Mouse (Mus musculus) G1E (cell line): ENCODE results near the gene Cwc27. TPM values are rescaled to one million over a fixed set of nuclear protein-coding genes. Genes with fewer than 3 reads are reported as not detected.

Source experiments
- ATAC-seq: 2 replicates; pipeline ENCODE4 v1.8.0; 2016; ENCODE audit warnings: mild to moderate bottlenecking; ENCODE audit not compliant: insufficient number of reproducible peaks, poor library complexity, low FRiP score, severe bottlenecking; ENCODE audit errors: extremely low read depth
- DNase-seq: peaks from one replicate; pipeline ENCODE4 v3.0.0; 2012; ENCODE audit warnings: low spot score
- H3K27me3 ChIP-seq: 2 replicates; pipeline ENCODE4 v1.6.1; 2012; ENCODE audit warnings: mild to moderate bottlenecking, low read length, inconsistent platforms; ENCODE audit not compliant: insufficient read depth
- H3K36me3 ChIP-seq: replicated peaks from 2 replicates; pipeline ENCODE3; 2012; ENCODE audit warnings: mild to moderate bottlenecking, inconsistent platforms
- H3K4me1 ChIP-seq: 2 replicates; pipeline ENCODE4 v1.6.1; 2012; ENCODE audit warnings: low read depth, low read length, inconsistent platforms, mixed read lengths; ENCODE audit not compliant: insufficient read depth
- H3K4me3 ChIP-seq: 2 replicates; pipeline ENCODE4 v1.5.1; 2012; ENCODE audit warnings: low read depth, mild to moderate bottlenecking, inconsistent platforms, low read length, moderate library complexity, mixed read lengths
- H3K9me3 ChIP-seq: replicated peaks from 2 replicates; pipeline ENCODE4 v1.6.1; 2012; ENCODE audit warnings: inconsistent platforms
- CTCF ChIP-seq: IDR thresholded peaks from 2 replicates; pipeline ENCODE4 v1.5.1; 2012; ENCODE audit warnings: low read depth, low read length, inconsistent platforms, mixed read lengths
- GATA1 ChIP-seq: IDR thresholded peaks from 2 replicates; pipeline ENCODE4 v1.6.1; 2012; ENCODE audit warnings: borderline replicate concordance, low read length, inconsistent platforms, mixed read lengths
- GATA2 ChIP-seq: IDR thresholded peaks from 2 replicates; pipeline ENCODE4 v1.6.1; 2012; ENCODE audit warnings: low read depth, low read length, inconsistent platforms, borderline replicate concordance
- POLR2AphosphoS5 ChIP-seq: IDR thresholded peaks from 2 replicates; pipeline ENCODE4 v1.6.1; 2012; ENCODE audit warnings: low read depth, low read length, inconsistent platforms; ENCODE audit not compliant: insufficient replicate concordance
- TAL1 ChIP-seq: conservative IDR thresholded peaks from 2 replicates; pipeline ENCODE4 v1.6.1; 2012; ENCODE audit warnings: low read depth, low read length, inconsistent platforms, mixed read lengths
- polyA plus RNA-seq: library from polyadenylated mRNA; stranded (reverse); fragments of >175 nt; gene quantifications from 2 replicates; pipeline ENCODE4 v1.2.3, GENCODE M21; 2012
- total RNA-seq, 2 experiments: library from RNA; stranded (forward) in 1 of 2; stranded (reverse) in 1 of 2; fragments of 200-1000 nt in 1 of 2; fragments of >200 nt in 1 of 2; fragmentation: Nextera tagmentation in 1 of 2; gene quantifications; 2 replicates each; pipeline ENCODE4 v1.2.3; 2014 to 2017

Gene Cwc27
- total and polyA plus RNA-seq, 3 experiments = 5.1 to 73.0 (median 36.3) TPM

- ATAC-seq = no peak
- H3K36me3 ChIP-seq = peaks cover 25% of the 10 kb centered on the region
- H3K4me3 ChIP-seq = no peak overlapping the region
- no peak for DNase-seq
- peaks cover 5% of the 10 kb centered on the region for H3K27me3 ChIP-seq
- no peaks in the 10 kb centered on the region for H3K4me1 ChIP-seq
- TF ChIP-seq GATA2 = no peak
- no peak for TF ChIP-seq TAL1
- TF ChIP-seq POLR2AphosphoS5 = no peak
- TF ChIP-seq CTCF = no peak
- TF ChIP-seq GATA1 = no peak
- no peaks in the 10 kb centered on the region for H3K9me3 ChIP-seq
Measured at GRCm38 (mm10) chr13:104841937-104842336, 25.0 kb upstream of the Cwc27 start.

GRCm38 (mm10) chr13:104837628-104838027, 20.7 kb upstream of the Cwc27 start:
- Histone ChIP-seq H3K4me3 (no peak overlapping the region), H3K9me3 (no peaks in the 10 kb centered on the region), H3K27me3 (no peaks in the 10 kb centered on the region), H3K36me3 (peaks cover 52% of the 10 kb centered on the region), H3K4me1 (no peaks in the 10 kb centered on the region)
- DNase-seq (no peak), ATAC-seq (no peak)
- no peak for TF ChIP-seq GATA2
- TF ChIP-seq GATA1 = no peak
- no peak for TF ChIP-seq POLR2AphosphoS5
- no peak for TF ChIP-seq CTCF
- TF ChIP-seq TAL1 = no peak

- H3K4me1 ChIP-seq = no peaks in the 10 kb centered on the region
- DNase-seq (no peak), ATAC-seq (no peak)
- H3K27me3 ChIP-seq = no peaks in the 10 kb centered on the region
- no peak overlapping the region for H3K4me3 ChIP-seq
- peaks cover 7% of the 10 kb centered on the region for H3K9me3 ChIP-seq
- peaks cover 77% of the 10 kb centered on the region for H3K36me3 ChIP-seq
- TF ChIP-seq CTCF (no peak), TAL1 (no peak), GATA2 (no peak), GATA1 (no peak), POLR2AphosphoS5 (no peak)
Measured at GRCm38 (mm10) chr13:104832811-104833210, 15.9 kb upstream of the Cwc27 start.

- Histone ChIP-seq H3K36me3 (peaks cover 59% of the 10 kb centered on the region), H3K27me3 (no peaks in the 10 kb centered on the region), H3K4me3 (no peak overlapping the region), H3K9me3 (peaks cover 16% of the 10 kb centered on the region), H3K4me1 (peaks cover 37% of the 10 kb centered on the region)
- ATAC-seq = no peak
- no peak for DNase-seq
- TF ChIP-seq GATA1 (no peak), POLR2AphosphoS5 (no peak), CTCF (no peak)
Measured at GRCm38 (mm10) chr13:104825470-104825869, 8.5 kb upstream of the Cwc27 start.

- Histone ChIP-seq H3K4me3 (peak overlapping the region; percentile 49; the same call in 1 of the 2 replicates), H3K36me3 (peaks cover 46% of the 10 kb centered on the region), H3K4me1 (peaks cover 53% of the 10 kb centered on the region), H3K27me3 (no peaks in the 10 kb centered on the region), H3K9me3 (peaks cover 5% of the 10 kb centered on the region; the same call in 1 of the 2 replicates)
- ATAC-seq = no peak
- TF ChIP-seq GATA2 (no peak), TAL1 (no peak), GATA1 (no peak), POLR2AphosphoS5 (no peak), CTCF (no peak)
- no peak for DNase-seq
Measured at GRCm38 (mm10) chr13:104822411-104822838, 5.5 kb upstream of the Cwc27 start.

GRCm38 (mm10) chr13:104821908-104822307, 5.0 kb upstream of the Cwc27 start:
- DNase-seq (no peak), ATAC-seq (no peak)
- TF ChIP-seq TAL1 = no peak
- no peak for TF ChIP-seq POLR2AphosphoS5
- no peak for TF ChIP-seq GATA1
- no peak for TF ChIP-seq CTCF
- no peak for TF ChIP-seq GATA2
- Histone ChIP-seq H3K27me3 (no peaks in the 10 kb centered on the region), H3K4me3 (no peak overlapping the region), H3K4me1 (peaks cover 53% of the 10 kb centered on the region), H3K36me3 (peaks cover 42% of the 10 kb centered on the region), H3K9me3 (peaks cover under 1% of the 10 kb centered on the region; the same call in 1 of the 2 replicates)

GRCm38 (mm10) chr13:104821192-104821591, 4.2 kb upstream of the Cwc27 start:
- DNase-seq (no peak), ATAC-seq (no peak)
- Histone ChIP-seq H3K9me3 (no peaks in the 10 kb centered on the region), H3K36me3 (peaks cover 39% of the 10 kb centered on the region), H3K4me3 (no peak overlapping the region), H3K4me1 (peaks cover 52% of the 10 kb centered on the region), H3K27me3 (no peaks in the 10 kb centered on the region)
- TF ChIP-seq TAL1 (no peak), GATA1 (no peak), GATA2 (no peak), CTCF (no peak), POLR2AphosphoS5 (no peak)
